Mouse (Mus musculus) forebrain, embryonic 14.5 days (tissue): ENCODE measurements around the gene Wfdc2. TPM values are rescaled to one million over a fixed set of nuclear protein-coding genes. Genes with fewer than 3 reads are reported as not detected.

Experiments used
- ATAC-seq: fragments of 200-750 bp; cut with Nextera tagmentation; 2 replicates; pipeline ENCODE4 v1.8.0; 2017; ENCODE audit warnings: mild to moderate bottlenecking, moderate library complexity
- DNase-seq: peaks from one replicate; pipeline ENCODE4 v3.0.0-alpha.2; 2015; ENCODE audit warnings: low spot score
- H3K27ac ChIP-seq: fragments of 300-500 bp; sonication (generic); 2 replicates; pipeline ENCODE4 v1.5.1; 2014; ENCODE audit warnings: low read depth, mild to moderate bottlenecking, control low read depth, low read length, moderate library complexity
- H3K27me3 ChIP-seq: fragments of 300-500 bp; sonication (generic); replicated peaks from 2 replicates; pipeline ENCODE4 v1.6.1; 2014; ENCODE audit warnings: low read length, control low read depth, mixed read lengths; ENCODE audit not compliant: control insufficient read depth, insufficient read depth
- H3K36me3 ChIP-seq: fragments of 300-500 bp; sonication (generic); 2 replicates; pipeline ENCODE4 v1.6.1; 2014; ENCODE audit warnings: low read length, control low read depth; ENCODE audit not compliant: control insufficient read depth, insufficient read depth
- H3K4me1 ChIP-seq: fragments of 300-500 bp; sonication (generic); 2 replicates; pipeline ENCODE4 v1.6.1; 2014; ENCODE audit warnings: antibody characterized with exemption, low read length, control low read depth; ENCODE audit not compliant: control insufficient read depth, insufficient read depth
- H3K4me2 ChIP-seq: fragments of 300-500 bp; sonication (generic); 2 replicates; pipeline ENCODE4 v1.6.1; 2014; ENCODE audit warnings: mild to moderate bottlenecking, control low read depth, low read length
- H3K4me3 ChIP-seq: fragments of 300-500 bp; sonication (generic); 2 replicates; pipeline ENCODE4 v1.5.1; 2014; ENCODE audit warnings: low read depth, low read length, control low read depth
- H3K9ac ChIP-seq: fragments of 300-500 bp; sonication (generic); 2 replicates; pipeline ENCODE4 v1.6.1; 2014; ENCODE audit warnings: mild to moderate bottlenecking, low read length, control low read depth, moderate library complexity
- H3K9me3 ChIP-seq: fragments of 300-500 bp; sonication (generic); replicated peaks from 2 replicates; pipeline ENCODE4 v1.6.1; 2016; ENCODE audit warnings: low read length, control low read depth, mixed read lengths; ENCODE audit not compliant: control insufficient read depth
- WGBS: fragments of 180-500 bp; shearing (Covaris S2); extraction: QIAGEN DNeasy Blood & Tissue Kit; methylation state at CpG from one replicate; pipeline ENCODE4 v1.1.7; 2014; 5-methylcytosine and 5-hydroxymethylcytosine counted together
- polyA plus RNA-seq: library from polyadenylated mRNA; unstranded; fragments of >200 nt; fragmentation: Nextera tagmentation; extraction: Ambion mirVana; gene quantifications from 2 replicates; pipeline ENCODE4 v1.2.1, GENCODE M21; 2014

Gene Wfdc2
- polyA plus RNA-seq, 1 experiment from 2014 or later = 5.8 TPM

DNA sequence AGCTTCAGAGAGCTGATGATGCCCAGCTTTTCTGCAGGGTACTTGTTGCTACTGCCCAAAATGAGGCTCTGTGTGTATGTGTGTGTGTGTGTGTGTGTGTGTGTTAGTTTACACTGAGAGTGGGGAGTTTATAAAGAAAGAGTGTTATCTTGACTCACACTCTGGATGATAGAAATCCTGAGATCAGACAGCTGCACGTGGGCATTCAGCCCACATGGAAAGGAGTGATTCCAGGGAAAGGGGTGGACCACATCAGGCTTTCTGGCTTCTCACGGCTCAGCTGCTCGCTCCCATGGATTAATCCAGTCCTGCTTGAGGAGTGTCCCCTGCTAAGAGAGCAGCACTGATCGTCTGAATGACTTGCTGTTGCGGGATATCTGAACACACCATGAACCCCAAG is 20.1 kb upstream of the Wfdc2 start:
- H3K36me3 ChIP-seq = no peaks in the 10 kb centered on the region
- H3K4me1 ChIP-seq = no peaks in the 10 kb centered on the region
- H3K27ac ChIP-seq = no peak overlapping the region
- WGBS = 67% methylated on average over 5 of the region's 5 CpGs
- no peak overlapping the region for H3K9ac ChIP-seq
- no peaks in the 10 kb centered on the region for H3K27me3 ChIP-seq
- no peaks in the 10 kb centered on the region for H3K9me3 ChIP-seq
- DNase-seq = no peak
- no peak overlapping the region for H3K4me3 ChIP-seq
- no peak overlapping the region for H3K4me2 ChIP-seq
- ATAC-seq = no peak

DNA sequence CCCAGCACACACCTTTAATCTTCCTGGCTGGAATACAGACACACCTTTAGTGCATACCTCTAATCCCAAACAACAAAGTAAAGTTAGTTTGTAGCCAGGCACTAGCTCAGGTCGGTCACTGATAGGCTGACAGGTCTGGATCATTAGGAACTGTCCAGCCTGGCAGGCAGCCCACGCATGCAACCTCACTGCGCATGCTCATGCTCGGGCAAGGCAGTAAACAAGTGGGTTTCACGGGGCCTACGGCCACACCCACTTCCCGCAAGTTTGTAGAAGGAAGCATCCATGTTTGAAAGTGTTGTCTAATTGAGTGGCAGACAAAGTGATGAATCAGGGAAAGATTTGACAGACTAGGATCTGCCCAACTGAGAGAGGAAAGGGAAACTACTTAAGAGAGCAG is 19.6 kb upstream of the Wfdc2 start:
- Histone ChIP-seq H3K27me3 (no peaks in the 10 kb centered on the region), H3K4me2 (no peak overlapping the region), H3K27ac (no peak overlapping the region), H3K4me1 (no peaks in the 10 kb centered on the region), H3K9ac (no peak overlapping the region), H3K4me3 (no peak overlapping the region), H3K9me3 (no peaks in the 10 kb centered on the region), H3K36me3 (no peaks in the 10 kb centered on the region)
- 84% methylated on average over 7 of the region's 7 CpGs for WGBS
- DNase-seq (no peak), ATAC-seq (no peak)

DNA sequence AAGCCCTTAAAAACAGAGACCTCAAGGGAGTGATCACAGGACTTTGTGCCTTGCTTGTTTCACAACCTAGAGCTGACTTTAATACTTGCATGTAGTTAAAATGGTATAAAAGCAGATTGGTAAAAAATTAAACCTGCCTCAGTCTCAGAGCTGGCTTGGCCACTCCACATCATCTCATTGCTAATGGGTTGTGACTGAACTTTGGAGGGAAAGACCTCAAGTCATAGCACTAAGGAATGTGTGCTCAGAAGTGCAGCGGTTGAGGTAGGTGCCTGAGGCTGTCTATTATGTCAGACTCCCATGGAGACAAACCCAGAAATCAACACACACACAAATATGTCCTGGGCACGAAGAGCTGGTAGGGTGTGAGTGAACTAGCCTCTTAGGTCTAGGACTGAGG is 18.5 kb upstream of the Wfdc2 start:
- H3K27ac ChIP-seq = no peak overlapping the region
- 73% methylated on average over 2 of the region's 2 CpGs for WGBS

GRCm38 (mm10) chr2:164544454-164545097 is 17.6 kb upstream of the Wfdc2 start:
- no peaks in the 10 kb centered on the region for H3K27me3 ChIP-seq
- DNase-seq (no peak), ATAC-seq (no peak)
- H3K4me2 ChIP-seq = no peak overlapping the region
- H3K4me1 ChIP-seq = no peaks in the 10 kb centered on the region
- H3K36me3 ChIP-seq = no peaks in the 10 kb centered on the region
- WGBS = 67% methylated on average over 5 of the region's 5 CpGs
- H3K4me3 ChIP-seq = no peak overlapping the region
- no peak overlapping the region for H3K9ac ChIP-seq
- no peak overlapping the region for H3K27ac ChIP-seq
- no peaks in the 10 kb centered on the region for H3K9me3 ChIP-seq

More for the DNA sequence above, 18.5 kb upstream of the Wfdc2 start:
- H3K36me3 ChIP-seq = no peaks in the 10 kb centered on the region
- DNase-seq (no peak), ATAC-seq (no peak)
- no peaks in the 10 kb centered on the region for H3K9me3 ChIP-seq
- H3K4me2 ChIP-seq = no peak overlapping the region
- no peak overlapping the region for H3K4me3 ChIP-seq
- H3K27me3 ChIP-seq = no peaks in the 10 kb centered on the region
- no peak overlapping the region for H3K9ac ChIP-seq
- H3K4me1 ChIP-seq = no peaks in the 10 kb centered on the region

- Histone ChIP-seq H3K9ac (no peak overlapping the region), H3K9me3 (no peaks in the 10 kb centered on the region), H3K27me3 (no peaks in the 10 kb centered on the region), H3K4me2 (no peak overlapping the region), H3K27ac (no peak overlapping the region), H3K4me3 (no peak overlapping the region), H3K36me3 (no peaks in the 10 kb centered on the region), H3K4me1 (no peaks in the 10 kb centered on the region)
- no peak for ATAC-seq
- DNase-seq = no peak
- WGBS = 50% methylated on average over 4 of the region's 4 CpGs
Observed at GRCm38 (mm10) chr2:164549338-164549737, 12.9 kb upstream of the Wfdc2 start.

- Histone ChIP-seq H3K27ac (no peak overlapping the region), H3K36me3 (no peaks in the 10 kb centered on the region), H3K9ac (0 out of 2 replicates have a peak overlapping the region, but pooled peaks have one; percentile 17), H3K4me2 (no peak overlapping the region), H3K4me3 (no peak overlapping the region), H3K9me3 (no peaks in the 10 kb centered on the region), H3K4me1 (no peaks in the 10 kb centered on the region), H3K27me3 (no peaks in the 10 kb centered on the region)
- DNase-seq = no peak
- WGBS = 16% methylated on average over 10 of the region's 10 CpGs
- no peak for ATAC-seq
Observed at GRCm38 (mm10) chr2:164549963-164550894, 12.0 kb upstream of the Wfdc2 start.

- no peaks in the 10 kb centered on the region for H3K36me3 ChIP-seq
- no peak overlapping the region for H3K9ac ChIP-seq
- H3K4me3 ChIP-seq = no peak overlapping the region
- ATAC-seq (no peak), DNase-seq (no peak)
- WGBS = 91% methylated on average over 2 of the region's 2 CpGs
- H3K9me3 ChIP-seq = no peaks in the 10 kb centered on the region
- no peaks in the 10 kb centered on the region for H3K4me1 ChIP-seq
- H3K4me2 ChIP-seq = no peak overlapping the region
- no peaks in the 10 kb centered on the region for H3K27me3 ChIP-seq
- no peak overlapping the region for H3K27ac ChIP-seq
Observed at GRCm38 (mm10) chr2:164550895-164551269, 11.3 kb upstream of the Wfdc2 start.

DNA sequence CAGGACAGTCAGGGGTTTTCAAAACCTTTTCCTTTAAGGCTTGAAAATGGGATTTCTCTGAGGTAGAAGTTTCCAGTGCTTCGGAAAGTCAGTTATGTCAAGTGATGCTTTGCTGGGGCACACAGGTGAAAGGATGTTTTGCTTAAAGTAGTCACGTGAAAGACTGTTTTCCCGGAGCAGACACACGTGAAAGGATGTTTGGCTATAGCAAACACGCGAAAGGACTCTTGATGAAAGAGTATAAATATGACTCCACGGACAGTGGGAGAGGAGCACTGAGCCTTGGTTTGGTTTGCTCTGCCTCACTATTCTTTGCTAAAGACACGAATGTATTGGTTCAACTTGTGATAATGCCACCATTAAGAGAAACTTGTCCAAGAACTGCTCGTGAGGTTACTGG is 10.7 kb upstream of the Wfdc2 start:
- Histone ChIP-seq H3K27ac (no peak overlapping the region), H3K9ac (no peak overlapping the region), H3K4me2 (no peak overlapping the region), H3K9me3 (no peaks in the 10 kb centered on the region), H3K4me1 (no peaks in the 10 kb centered on the region), H3K4me3 (no peak overlapping the region), H3K36me3 (no peaks in the 10 kb centered on the region), H3K27me3 (no peaks in the 10 kb centered on the region)
- 93% methylated on average over 9 of the region's 9 CpGs for WGBS
- ATAC-seq (no peak), DNase-seq (no peak)

DNA sequence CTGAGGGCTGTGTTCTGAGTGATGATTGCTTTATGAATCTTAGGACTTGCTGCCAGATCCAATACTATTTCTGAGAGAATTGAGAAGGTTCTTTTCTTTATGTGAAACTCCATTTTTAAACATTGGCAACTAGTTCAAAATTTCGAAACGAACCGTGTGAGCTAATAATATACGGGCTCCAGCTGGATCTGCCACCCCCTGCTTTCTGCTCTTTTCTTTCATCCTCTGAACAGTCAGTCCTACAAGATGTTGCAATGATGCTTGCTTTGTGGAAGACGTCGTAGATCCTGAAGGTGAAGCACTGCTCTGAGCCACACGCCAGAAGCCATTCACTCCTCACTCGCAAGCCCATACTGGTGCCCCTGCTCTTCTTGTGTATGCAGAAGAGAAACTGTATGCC is 3.8 kb upstream of the Wfdc2 start:
- WGBS = 84% methylated on average over 8 of the region's 8 CpGs
- H3K4me3 ChIP-seq = no peak overlapping the region
- no peak for DNase-seq
- no peak overlapping the region for H3K9ac ChIP-seq
- H3K27ac ChIP-seq = no peak overlapping the region
- no peaks in the 10 kb centered on the region for H3K9me3 ChIP-seq
- H3K36me3 ChIP-seq = no peaks in the 10 kb centered on the region
- no peak overlapping the region for H3K4me2 ChIP-seq
- peaks cover 3% of the 10 kb centered on the region; the same call in 1 of the 2 replicates for H3K27me3 ChIP-seq
- ATAC-seq = no peak
- no peaks in the 10 kb centered on the region for H3K4me1 ChIP-seq
